Mouse (Mus musculus) ES-E14 (cell line): ENCODE measurements around the gene Camsap2. TPM values are rescaled to one million over a fixed set of nuclear protein-coding genes. Genes with fewer than 3 reads are reported as not detected.
A peak's percentile ranks its signal among the peaks of the same experiment; 100 is the strongest.

Experiments
- DNase-seq: peaks from one replicate; pipeline ENCODE4 v3.0.0-alpha.2; 2013; ENCODE audit warnings: low read depth, low spot score
- H3K27ac ChIP-seq: 2 replicates; pipeline ENCODE4 v1.5.1; 2012; ENCODE audit warnings: low read depth, mild to moderate bottlenecking, low read length, moderate library complexity, mixed read lengths; ENCODE audit not compliant: poor library complexity, insufficient read depth, severe bottlenecking
- H3K36me3 ChIP-seq: 2 replicates; pipeline ENCODE4 v1.6.1; 2012; ENCODE audit warnings: mild to moderate bottlenecking, low read length, moderate library complexity, mixed read lengths; ENCODE audit not compliant: control insufficient read depth, poor library complexity, insufficient read depth, severe bottlenecking
- H3K4me1 ChIP-seq, 2 experiments: fragments of 150-350 bp in 1 of 2; sonication (generic) in 1 of 2; 2 replicates each; pipeline ENCODE4 v1.6.1; 2012; ENCODE audit warnings: low read length in 2 of 2, mild to moderate bottlenecking in 1 of 2, mixed read lengths in 1 of 2; ENCODE audit not compliant: control insufficient read depth in 2 of 2, insufficient read depth in 2 of 2, poor library complexity in 1 of 2
- H3K4me3 ChIP-seq, 2 experiments: fragments of 150-350 bp in 1 of 2; sonication (generic) in 1 of 2; 2 replicates each; pipeline ENCODE4 v1.5.1; 2012; ENCODE audit warnings: low read length in 2 of 2, low read depth in 1 of 2, mild to moderate bottlenecking in 1 of 2, mixed read lengths in 1 of 2; ENCODE audit not compliant: insufficient read depth in 1 of 2, poor library complexity in 1 of 2, severe bottlenecking in 1 of 2
- H3K9ac ChIP-seq: 2 replicates; pipeline ENCODE4 v1.6.1; 2012; ENCODE audit warnings: low read depth, mild to moderate bottlenecking, low read length, mixed read lengths; ENCODE audit not compliant: poor library complexity, insufficient read depth, severe bottlenecking
- H3K9me3 ChIP-seq: fragments of 150-350 bp; sonication (generic); 2 replicates; pipeline ENCODE4 v1.6.1; 2012; ENCODE audit warnings: low read depth, mild to moderate bottlenecking, low read length; ENCODE audit not compliant: control insufficient read depth, insufficient read depth
- CHD2 ChIP-seq: IDR thresholded peaks from 2 replicates; pipeline ENCODE4 v1.6.1; 2014; ENCODE audit warnings: mild to moderate bottlenecking, low read depth, low read length, inconsistent platforms
- HCFC1 ChIP-seq: IDR thresholded peaks from 2 replicates; pipeline ENCODE4 v1.6.1; 2012; ENCODE audit warnings: low read length, inconsistent platforms, borderline replicate concordance; ENCODE audit not compliant: insufficient read depth
- MAFK ChIP-seq: IDR thresholded peaks from 2 replicates; pipeline ENCODE4 v1.6.1; 2014; ENCODE audit warnings: mild to moderate bottlenecking, low read depth, low read length, inconsistent platforms; ENCODE audit not compliant: insufficient read depth
- ZC3H11A ChIP-seq: IDR thresholded peaks from 2 replicates; pipeline ENCODE4 v1.6.1; 2012; ENCODE audit warnings: low read depth, mild to moderate bottlenecking, inconsistent platforms, low read length, borderline replicate concordance
- ZNF384 ChIP-seq: IDR thresholded peaks from 2 replicates; pipeline ENCODE4 v1.6.1; 2012; ENCODE audit warnings: low read depth, low read length, inconsistent platforms
- in situ Hi-C, 2 experiments: fragments of 600-800 bp; cut with MboI; formaldehyde crosslinking; loops; one replicate each; pipeline ENCODE4 v1.15.1; 2025; ENCODE audit warnings: low sequenced_read_pairs in 2 of 2, inconsistent platforms in 1 of 2; ENCODE audit not compliant: unreplicated experiment in 2 of 2
- total RNA-seq: library from RNA; depleted of rRNA; stranded (reverse); fragments of 300-350 nt; gene quantifications from 2 replicates; pipeline ENCODE4 v1.2.3, GENCODE M21; 2012

The Camsap2 gene
- total RNA-seq, 1 experiment: 20.3 TPM

- peak within 1 kb of the TSS; percentile 86 for H3K9ac ChIP-seq
- peak; percentile 2; the same call in 1 of the 2 replicates for TF ChIP-seq HCFC1
- TF ChIP-seq ZNF384: no peak
- peak within 1 kb of the TSS; percentile 63 to 78 for H3K4me3 ChIP-seq
- H3K27ac ChIP-seq: peak within 1 kb of the TSS; percentile 75
- peaks cover 7 to 24% of the 10 kb centered on the region in 2 experiments; a peak in 3 of 4 replicates for H3K4me1 ChIP-seq
- H3K36me3 ChIP-seq: no peaks in the 10 kb centered on the region
- in situ Hi-C loops: no loop called here
- DNase-seq: peak; percentile 92
- H3K9me3 ChIP-seq: no peaks in the 10 kb centered on the region
These were observed 111.9 kb downstream of the Camsap2 start, which contains the start of gene Inava for GRCm38 (mm10) chr1:136233892-136234594. Gene Inava (minus strand): TSS chr1:136234264.

DNA sequence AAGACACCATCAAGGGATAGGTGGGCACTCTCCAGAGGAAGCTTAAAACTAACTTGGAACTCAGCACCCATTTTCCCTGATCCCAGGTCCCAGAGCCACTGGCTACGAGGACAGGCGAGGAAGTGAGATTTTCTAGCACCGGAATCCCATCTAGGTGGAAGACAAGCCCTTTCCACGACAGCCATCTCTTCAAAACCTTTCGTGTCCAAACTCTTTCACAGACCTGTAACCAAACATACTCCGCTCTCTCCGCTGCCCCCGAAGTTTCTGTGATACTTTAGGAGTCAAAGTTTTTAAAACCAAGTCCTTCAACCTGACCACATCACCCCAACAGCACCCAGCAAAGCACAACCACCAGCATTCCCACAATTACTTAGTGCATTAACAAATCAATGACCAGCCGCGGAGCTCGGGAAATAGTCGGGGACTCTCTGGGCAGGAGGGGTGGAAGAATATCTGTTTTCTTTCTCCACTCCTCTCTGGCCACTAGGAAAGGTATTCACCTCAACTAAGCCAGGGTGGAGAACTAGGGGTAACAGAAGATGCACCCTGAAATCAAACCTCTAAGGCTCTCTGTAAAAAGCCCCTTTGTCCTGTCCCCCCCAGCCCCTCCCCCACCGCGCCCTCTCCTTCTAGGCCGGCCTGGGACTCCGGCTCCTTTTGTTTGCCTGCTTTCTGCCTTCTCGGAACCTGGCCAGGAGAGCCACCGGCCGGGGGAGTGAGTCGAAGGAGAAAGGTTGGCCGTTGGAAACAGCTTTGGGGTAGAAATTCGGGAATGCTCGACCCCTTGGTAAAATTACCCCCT lies 112.7 kb downstream of the Camsap2 start:
- no peak for TF ChIP-seq ZC3H11A
- TF ChIP-seq CHD2: no peak
- no peak for TF ChIP-seq ZNF384
- no peak for TF ChIP-seq HCFC1
- TF ChIP-seq MAFK: no peak
- Histone ChIP-seq H3K36me3 (no peaks in the 10 kb centered on the region), H3K27ac (peak overlapping the region; percentile 17; the same call in 1 of the 2 replicates), H3K9ac (peak overlapping the region; percentile 86), H3K9me3 (no peaks in the 10 kb centered on the region), H3K4me1 (peaks cover 7 to 31% of the 10 kb centered on the region in 2 experiments; a peak in 3 of 4 replicates), H3K4me3 (peak overlapping the region; percentile 63 to 78)
- in situ Hi-C loops: no loop called here
- DNase-seq: no peak

DNA sequence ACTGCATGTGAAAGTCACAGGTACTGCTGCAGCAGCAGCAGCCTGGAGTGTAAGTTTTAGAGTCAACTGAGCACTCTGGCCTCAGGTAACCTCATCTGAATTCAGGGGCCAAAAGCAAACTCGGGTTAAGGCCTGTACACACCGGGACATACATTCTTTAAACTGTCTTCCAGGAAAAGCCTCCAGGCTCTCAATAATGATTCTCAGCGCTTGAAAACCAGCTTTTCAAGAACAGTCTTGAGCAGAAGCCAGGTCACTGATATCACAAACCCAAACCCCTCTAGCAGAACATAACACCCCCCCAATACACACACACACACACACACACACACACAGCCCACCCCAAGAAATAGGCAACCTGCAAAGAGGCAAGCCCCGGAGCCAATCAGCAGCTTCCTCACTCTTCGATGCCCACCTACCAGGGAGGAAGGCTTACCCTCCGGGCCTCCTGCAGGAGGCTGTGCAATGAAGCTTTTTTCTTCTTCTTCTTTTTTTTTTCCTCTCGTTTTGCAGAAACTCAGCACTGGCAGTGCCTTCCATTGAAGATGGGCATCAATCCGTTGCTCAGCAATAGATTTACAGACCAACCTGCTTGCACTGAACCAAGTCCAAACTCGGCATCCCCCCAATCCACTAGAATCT lies 113.5 kb downstream of the Camsap2 start:
- Histone ChIP-seq H3K4me3 (peak overlapping the region; percentile 63 to 78), H3K36me3 (0 out of 2 replicates have a peak, but pooled peaks cover under 1% of the 10 kb centered on the region), H3K4me1 (peaks cover 7 to 35% of the 10 kb centered on the region in 2 experiments; a peak in 3 of 4 replicates), H3K9me3 (no peaks in the 10 kb centered on the region), H3K27ac (no peak overlapping the region), H3K9ac (peak overlapping the region; percentile 27; the same call in 1 of the 2 replicates)
- no peak for DNase-seq
- in situ Hi-C loops: no loop called here
- no peak for TF ChIP-seq ZC3H11A
- TF ChIP-seq CHD2: no peak
- no peak for TF ChIP-seq ZNF384
- TF ChIP-seq HCFC1: no peak

DNA sequence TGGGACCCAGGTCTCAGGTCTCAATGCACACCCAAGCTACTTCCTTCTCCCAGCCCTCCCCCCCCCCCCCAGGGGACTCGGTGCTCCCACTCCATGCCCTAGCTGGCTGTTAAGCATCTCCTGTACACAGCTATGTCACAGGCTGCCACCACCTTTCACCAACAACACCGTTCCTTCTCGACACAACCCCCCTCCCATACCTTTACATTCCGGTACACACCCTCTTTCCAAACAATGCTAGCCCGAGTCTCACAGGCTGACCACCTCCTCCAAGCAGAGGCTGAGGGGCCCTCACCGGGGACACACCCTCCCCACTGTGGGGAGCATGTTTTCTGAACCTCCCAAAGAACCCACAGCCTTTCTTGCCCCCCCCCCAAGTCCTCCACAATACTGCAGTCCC lies 114.3 kb downstream of the Camsap2 start:
- Histone ChIP-seq H3K4me1 (peaks cover 7 to 35% of the 10 kb centered on the region in 2 experiments; a peak in 3 of 4 replicates), H3K9me3 (no peaks in the 10 kb centered on the region), H3K9ac (no peak overlapping the region), H3K27ac (peak overlapping the region; percentile 61; the same call in 1 of the 2 replicates), H3K36me3 (peaks cover 9% of the 10 kb centered on the region; the same call in 1 of the 2 replicates), H3K4me3 (peak overlapping the region; percentile 29 to 43; a peak in 3 of 4 replicates)
- in situ Hi-C loops: no loop called here
- TF ChIP-seq HCFC1: no peak
- no peak for DNase-seq
